Mouse (Mus musculus) cerebellum, adult 2 months (tissue): ENCODE results near the gene Asf1a. TPM values are rescaled to one million over a fixed set of nuclear protein-coding genes. Genes with fewer than 3 reads are reported as not detected.

Source experiments
- DNase-seq, 2 experiments: peaks; one replicate each; pipeline ENCODE4 v3.0.0; 2021
- H3K27ac ChIP-seq: fragments of 200-500 bp; 2 replicates; pipeline ENCODE4 v1.5.1; 2012; ENCODE audit warnings: low read length, control low read depth, inconsistent platforms; ENCODE audit not compliant: insufficient read depth
- H3K27me3 ChIP-seq: fragments of 200-500 bp; 2 replicates; pipeline ENCODE4 v1.6.1; 2012; ENCODE audit warnings: inconsistent platforms, mild to moderate bottlenecking, low read length, moderate library complexity; ENCODE audit not compliant: control insufficient read depth, insufficient read depth
- H3K4me1 ChIP-seq: fragments of 200-500 bp; 2 replicates; pipeline ENCODE4 v1.6.1; 2011; ENCODE audit warnings: low read length; ENCODE audit not compliant: control insufficient read depth, insufficient read depth
- H3K4me3 ChIP-seq: fragments of 200-500 bp; replicated peaks from 2 replicates; pipeline ENCODE3; 2011; ENCODE audit warnings: mild to moderate bottlenecking, low read depth, low read length, control low read depth; ENCODE audit not compliant: insufficient read depth
- CTCF ChIP-seq: fragments of 200-500 bp; IDR thresholded peaks from 2 replicates; pipeline ENCODE4 v1.5.1; 2011; ENCODE audit warnings: low read depth, mild to moderate bottlenecking, control low read depth, low read length, moderate library complexity, borderline replicate concordance; ENCODE audit not compliant: insufficient read depth
- POLR2A ChIP-seq: fragments of 200-500 bp; IDR thresholded peaks from 2 replicates; pipeline ENCODE4 v1.6.1; 2011; ENCODE audit warnings: low read length, control low read depth, borderline replicate concordance; ENCODE audit not compliant: insufficient read depth
- WGBS: fragments of 180-500 bp; shearing (Covaris S2); methylation state at CpG from one replicate; pipeline ENCODE4 v1.1.7; 2018; 5-methylcytosine and 5-hydroxymethylcytosine counted together
- polyA plus RNA-seq: library from polyadenylated mRNA; depleted of rRNA; stranded (reverse); fragments of >200 nt; gene quantifications from 2 replicates; pipeline ENCODE4 v1.2.3, GENCODE M21; 2012; rRNA removed

The Asf1a gene
- 27.0 TPM in 2 replicates for polyA plus RNA-seq

- DNase-seq: peak; percentile 97 to 98
- H3K27me3 ChIP-seq: no peaks in the 10 kb centered on the region
- TF ChIP-seq CTCF (peak; percentile 64; the same call in 1 of the 2 replicates), POLR2A (peak; percentile 35; the same call in 1 of the 2 replicates)
- 1% methylated on average over 52 of the region's 52 CpGs for WGBS
- peak within 1 kb of the TSS; percentile 94 for H3K27ac ChIP-seq
- peak within 1 kb of the TSS; percentile 96 for H3K4me3 ChIP-seq
- peaks cover 2% of the 10 kb centered on the region; the same call in 1 of the 2 replicates for H3K4me1 ChIP-seq
Observed at GRCm38 (mm10) chr10:53596677-53597120, at the start of gene Asf1a. Asf1a (plus strand) TSS chr10:53596757.

GRCm38 (mm10) chr10:53562001-53562400 is 34.6 kb upstream of the Asf1a start:
- TF ChIP-seq POLR2A (no peak), CTCF (no peak)
- WGBS: 92% methylated on average over 5 of the region's 5 CpGs
- H3K27ac ChIP-seq: no peak overlapping the region

GRCm38 (mm10) chr10:53565538-53565937 is 31.0 kb upstream of the Asf1a start:
- H3K4me1 ChIP-seq: no peaks in the 10 kb centered on the region
- no peak for DNase-seq
- 65% methylated on average over 2 of the region's 2 CpGs for WGBS
- no peak overlapping the region for H3K4me3 ChIP-seq
- no peak overlapping the region for H3K27ac ChIP-seq
- no peak for TF ChIP-seq POLR2A
- TF ChIP-seq CTCF: no peak
- H3K27me3 ChIP-seq: no peaks in the 10 kb centered on the region

More at GRCm38 (mm10) chr10:53562001-53562400, 34.6 kb upstream of the Asf1a start:
- Histone ChIP-seq H3K4me3 (no peak overlapping the region), H3K4me1 (no peaks in the 10 kb centered on the region), H3K27me3 (no peaks in the 10 kb centered on the region)
- no peak for DNase-seq

GRCm38 (mm10) chr10:53568531-53568930 is 28.0 kb upstream of the Asf1a start:
- Histone ChIP-seq H3K4me1 (no peaks in the 10 kb centered on the region), H3K27me3 (no peaks in the 10 kb centered on the region), H3K27ac (no peak overlapping the region), H3K4me3 (no peak overlapping the region)
- DNase-seq: no peak
- TF ChIP-seq POLR2A (no peak), CTCF (no peak)

- 52% methylated on average over 6 of the region's 7 CpGs for WGBS
- Histone ChIP-seq H3K4me3 (no peak overlapping the region), H3K4me1 (no peaks in the 10 kb centered on the region), H3K27ac (no peak overlapping the region), H3K27me3 (no peaks in the 10 kb centered on the region)
- TF ChIP-seq POLR2A: no peak
- no peak for TF ChIP-seq CTCF
- peak; percentile 14 to 18 for DNase-seq
Observed at GRCm38 (mm10) chr10:53580137-53580536, 16.4 kb upstream of the Asf1a start.

GRCm38 (mm10) chr10:53580621-53581081 is 15.9 kb upstream of the Asf1a start:
- 3% methylated on average over 14 of the region's 14 CpGs for WGBS
- Histone ChIP-seq H3K4me1 (no peaks in the 10 kb centered on the region), H3K27me3 (no peaks in the 10 kb centered on the region), H3K4me3 (peak overlapping the region; percentile 45), H3K27ac (no peak overlapping the region)
- DNase-seq: peak; percentile 52 to 56
- no peak for TF ChIP-seq POLR2A
- no peak for TF ChIP-seq CTCF

- Histone ChIP-seq H3K4me1 (no peaks in the 10 kb centered on the region), H3K4me3 (peak overlapping the region; percentile 45), H3K27me3 (no peaks in the 10 kb centered on the region), H3K27ac (no peak overlapping the region)
- TF ChIP-seq CTCF: no peak
- TF ChIP-seq POLR2A: no peak
- peak in 1 of 2 experiments; percentile 18 for DNase-seq
- WGBS: 17% methylated on average over 7 of the region's 12 CpGs
Observed at GRCm38 (mm10) chr10:53581087-53581486, 15.5 kb upstream of the Asf1a start.

GRCm38 (mm10) chr10:53585777-53586176 is 10.8 kb upstream of the Asf1a start:
- Histone ChIP-seq H3K4me3 (no peak overlapping the region), H3K27me3 (no peaks in the 10 kb centered on the region), H3K4me1 (no peaks in the 10 kb centered on the region), H3K27ac (no peak overlapping the region)
- TF ChIP-seq POLR2A (no peak), CTCF (no peak)
- 70% methylated on average over 3 of the region's 3 CpGs for WGBS
- no peak for DNase-seq
